Comparison of ENCODE assay signal across 24 mouse cellular contexts in the genomic region with DNA sequence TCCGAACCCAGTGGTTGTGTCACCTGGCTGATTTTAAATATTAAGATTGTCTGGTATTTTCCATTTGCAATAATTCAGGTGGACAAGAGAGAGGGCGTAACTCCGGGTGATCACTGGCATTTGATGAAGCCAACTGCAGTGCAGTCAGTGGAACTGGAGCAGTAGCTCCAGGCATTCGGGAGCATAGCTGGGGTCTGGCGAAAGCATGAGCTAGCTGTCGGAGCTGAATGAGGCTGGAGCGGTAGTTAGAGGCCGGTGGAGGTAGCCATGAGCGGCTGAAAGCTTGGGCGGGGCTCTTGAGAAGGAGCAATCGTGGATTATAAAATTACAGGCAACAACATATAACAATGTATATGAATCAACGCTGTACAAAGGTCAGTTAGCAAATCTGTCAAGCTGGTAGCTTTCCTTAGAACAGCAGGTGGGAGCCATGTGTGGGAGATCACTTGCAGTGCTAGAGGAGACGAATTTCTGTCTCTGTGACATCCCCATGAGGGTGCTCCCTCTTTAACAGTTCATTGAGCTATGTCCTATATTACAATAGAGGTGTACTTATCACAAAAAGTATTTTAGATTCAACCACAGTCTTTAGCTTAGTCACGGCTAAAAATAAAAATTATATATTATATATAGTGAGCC.
A peak's percentile ranks its signal among the peaks of the same experiment; 100 is the strongest.
DNase-seq lines count a peak whose midpoint lies in the region; ATAC-seq lines count a peak whose summit lies in the region.
"Had no signal": no experiment of that assay in that cellular context is flagged by ENCODE, and none has a peak within 500 bp of the region (broad histone marks: within the 10 kb centered on the region; RNA-seq: fewer than 3 reads in every experiment).

No protein-coding gene starts in this region.

- H3K9ac ChIP-seq in hindbrain, embryonic 13.5 days, result no peak overlapping the region
- no peak overlapping the region for H3K9ac ChIP-seq in hindbrain, embryonic 16.5 days (ENCODE audit: low read depth, low read length)
- H3K9ac ChIP-seq: embryonic facial prominence, embryonic 15.5 days had no signal

- H3K4me1 ChIP-seq in hindbrain, embryonic 13.5 days (replicated peaks), result peaks cover 18% of the 10 kb centered on the region
- H3K4me1 ChIP-seq in hindbrain, embryonic 16.5 days (ENCODE audit: control insufficient read depth, insufficient read depth, low read depth, low read length), result no peaks in the 10 kb centered on the region

- no peak overlapping the region for H3K4me3 ChIP-seq in hindbrain, embryonic 13.5 days
- H3K4me3 ChIP-seq in hindbrain, embryonic 16.5 days (ENCODE audit: low read length), result no peak overlapping the region
- H3K4me3 ChIP-seq: embryonic facial prominence, embryonic 15.5 days; heart, adult 2 months; layer of hippocampus, adult 2 months had no signal

- no peaks in the 10 kb centered on the region for H3K27me3 ChIP-seq in hindbrain, embryonic 13.5 days
- no peaks in the 10 kb centered on the region for H3K27me3 ChIP-seq in hindbrain, embryonic 16.5 days (replicated peaks; ENCODE audit: control insufficient read depth, insufficient read depth, low read length)
- H3K27me3 ChIP-seq: embryonic facial prominence, embryonic 15.5 days had no signal

- WGBS in hindbrain, embryonic 13.5 days, result 73% methylated on average over 14 of the region's 14 CpGs
- 69% methylated on average over 14 of the region's 14 CpGs for WGBS in hindbrain, embryonic 16.5 days

- H3K36me3 ChIP-seq in hindbrain, embryonic 13.5 days, result no peaks in the 10 kb centered on the region
- H3K36me3 ChIP-seq in hindbrain, embryonic 16.5 days (ENCODE audit: control insufficient read depth, insufficient read depth, low read length), result no peaks in the 10 kb centered on the region
- H3K36me3 ChIP-seq: embryonic facial prominence, embryonic 15.5 days had no signal

- ATAC-seq in hindbrain, embryonic 13.5 days (ENCODE audit: low FRiP score), result peak; percentile 55; the same call in 1 of the 2 replicates
- ATAC-seq in hindbrain, embryonic 16.5 days, result no peak
- ATAC-seq: activated CD4-positive, CD25-positive, alpha-beta regulatory T cell, adult 4 months; CD4-positive, CD25-positive, alpha-beta regulatory T cell, adult 4 months; inflammation-experienced regulatory T-cells, adult 6 months; lung, postnatal 0 days; Patski had no signal

- DNase-seq in cerebellum, postnatal 10 days, result peak; percentile 16 to 42
- no peak for DNase-seq in cerebellum, adult 11 months
- peak; percentile 1 for DNase-seq in kidney, postnatal 14 days
- no peak for DNase-seq in kidney, adult 9 months
- DNase-seq in brain, adult 2 months (ENCODE audit: low read depth, low spot score), result peak; percentile 24
- no peak for DNase-seq in layer of hippocampus, postnatal 10 days (ENCODE audit: low spot score in 2 of 2)
- DNase-seq: adrenal gland, postnatal 10 days; cerebellum, adult 2 months; gastrocnemius, postnatal 25 days; heart, adult 2 months; heart, postnatal 36 days; liver; midbrain, embryonic 14.5 days; right cerebral cortex, postnatal 14 days; thymus, adult 2 months had no signal

- no peak overlapping the region for H3K27ac ChIP-seq in hindbrain, embryonic 13.5 days
- H3K27ac ChIP-seq in hindbrain, embryonic 16.5 days (ENCODE audit: low read depth, low read length), result no peak overlapping the region
- H3K27ac ChIP-seq: embryonic facial prominence, embryonic 15.5 days; heart, adult 2 months; layer of hippocampus, adult 2 months had no signal

- no peak overlapping the region for H3K4me2 ChIP-seq in hindbrain, embryonic 13.5 days
- H3K4me2 ChIP-seq in hindbrain, embryonic 16.5 days (ENCODE audit: low read length), result no peak overlapping the region
- H3K4me2 ChIP-seq: embryonic facial prominence, embryonic 15.5 days had no signal

- H3K9me3 ChIP-seq in hindbrain, embryonic 13.5 days, result no peaks in the 10 kb centered on the region
- no peaks in the 10 kb centered on the region for H3K9me3 ChIP-seq in hindbrain, embryonic 16.5 days (ENCODE audit: control insufficient read depth, low read length)
- H3K9me3 ChIP-seq: embryonic facial prominence, embryonic 15.5 days had no signal

Comparison
In these comparisons a context has a peak if more than half of its experiments do, and no peak if none do; other contexts are left out.
1. DNase-seq: peak in cerebellum, postnatal 10 days (2 of 2), kidney, postnatal 14 days (single experiment) and brain, adult 2 months (single experiment); none in cerebellum, adult 11 months (single experiment), kidney, adult 9 months (single experiment) and layer of hippocampus, postnatal 10 days (0 of 2).